Comparison of ENCODE assay signal across 8 mouse cellular contexts in the genomic region with DNA sequence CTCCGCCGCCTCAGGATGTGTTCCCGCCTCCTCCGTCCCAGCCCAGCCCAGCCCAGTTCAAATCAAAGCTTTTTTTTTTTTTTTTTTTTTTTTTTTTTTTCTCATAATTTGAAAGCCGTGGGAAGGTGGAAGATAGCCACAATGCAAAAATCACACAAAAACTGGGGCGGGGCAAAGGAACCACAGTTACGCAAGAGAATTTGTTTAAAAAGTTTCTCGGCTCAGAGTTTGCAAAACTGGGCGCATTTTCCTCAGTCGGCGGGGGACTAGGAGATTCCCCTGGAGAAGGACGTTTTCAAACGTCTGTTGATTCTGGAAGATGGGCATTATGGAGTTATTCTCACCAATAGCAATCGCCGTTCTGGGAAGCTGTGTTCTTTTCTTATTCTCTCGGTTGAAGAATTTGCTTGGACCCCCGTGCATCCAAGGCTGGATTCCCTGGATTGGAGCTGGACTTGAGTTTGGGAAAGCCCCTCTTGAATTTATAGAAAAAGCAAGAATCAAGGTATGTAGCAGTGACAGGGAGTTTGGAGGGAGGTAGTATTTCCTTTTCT. TPM values are rescaled to one million over a fixed set of nuclear protein-coding genes. Genes with fewer than 3 reads are reported as not detected.
A peak's percentile ranks its signal among the peaks of the same experiment; 100 is the strongest.
DNase-seq lines count a peak whose midpoint lies in the region; ATAC-seq and TF ChIP-seq lines count a peak whose summit lies in the region.

A gene (plus strand): TSS at position 136 of the 554 bp plus-strand sequence.

- peak within 1 kb of the TSS; percentile 93 for H3K4me3 ChIP-seq in gastrocnemius, adult 2 months
- peak within 1 kb of the TSS; percentile 86 for H3K4me3 ChIP-seq in ES-Bruce4 (ENCODE audit: low read depth, low read length)
- peak within 1 kb of the TSS; percentile 94 for H3K4me3 ChIP-seq in forebrain, postnatal 0 days (ENCODE audit: low read depth, low read length)
- H3K4me3 ChIP-seq in liver, postnatal 0 days (ENCODE audit: low read depth, low read length) = peak within 1 kb of the TSS; percentile 68

- no peaks in the 10 kb centered on the region for H3K36me3 ChIP-seq in ES-Bruce4 (ENCODE audit: control insufficient read depth, insufficient read depth, low read length, poor library complexity, severe bottlenecking)
- 0 out of 2 replicates have a peak, but pooled peaks cover 8% of the 10 kb centered on the region for H3K36me3 ChIP-seq in forebrain, postnatal 0 days (ENCODE audit: insufficient read depth)
- H3K36me3 ChIP-seq in liver, postnatal 0 days (replicated peaks; ENCODE audit: insufficient read depth, low read length) = no peaks in the 10 kb centered on the region

- intact Hi-C loops in gastrocnemius, adult 2 months (cut with DNase I) = no loop called here
- intact Hi-C loops in gastrocnemius, postnatal 36 days (cut with DNase I) = no loop called here

- peak within 1 kb of the TSS; percentile 71 for H3K4me2 ChIP-seq in forebrain, postnatal 0 days (ENCODE audit: low read depth)
- H3K4me2 ChIP-seq in liver, postnatal 0 days (ENCODE audit: low read depth, low read length) = peak within 1 kb of the TSS; percentile 95

- H3K4me1 ChIP-seq in ES-Bruce4 (ENCODE audit: control insufficient read depth, insufficient read depth, low read length) = no peaks in the 10 kb centered on the region
- peaks cover 14% of the 10 kb centered on the region for H3K4me1 ChIP-seq in forebrain, postnatal 0 days (ENCODE audit: insufficient read depth)
- H3K4me1 ChIP-seq in liver, postnatal 0 days (ENCODE audit: insufficient read depth) = peaks cover 10% of the 10 kb centered on the region

- H3K27me3 ChIP-seq in ES-Bruce4 (ENCODE audit: control insufficient read depth, insufficient read depth, low read length, poor library complexity, severe bottlenecking) = no peaks in the 10 kb centered on the region
- H3K27me3 ChIP-seq in forebrain, postnatal 0 days (ENCODE audit: insufficient read depth, low read length) = no peaks in the 10 kb centered on the region
- H3K27me3 ChIP-seq in liver, postnatal 0 days (ENCODE audit: insufficient read depth, low read length) = no peaks in the 10 kb centered on the region

- H3K9ac ChIP-seq in ES-Bruce4 (ENCODE audit: low read depth, poor library complexity, severe bottlenecking) = peak within 1 kb of the TSS; percentile 79
- H3K9ac ChIP-seq in forebrain, postnatal 0 days = peak within 1 kb of the TSS; percentile 92
- peak within 1 kb of the TSS; percentile 66 for H3K9ac ChIP-seq in liver, postnatal 0 days (replicated peaks)

- no peak for TF ChIP-seq CTCF in gastrocnemius, adult 2 months (IDR thresholded peaks at IDR 0.05)
- TF ChIP-seq CTCF in ES-Bruce4 (IDR thresholded peaks at IDR 0.05; ENCODE audit: low read depth, low read length) = no peak
- TF ChIP-seq CTCF in forebrain, postnatal 0 days (IDR thresholded peaks at IDR 0.05; ENCODE audit: low read depth) = no peak
- TF ChIP-seq CTCF in liver, postnatal 0 days (IDR thresholded peaks at IDR 0.05; ENCODE audit: low read depth) = no peak

- under 1% methylated on average over 17 of the region's 17 CpGs for WGBS in forebrain, postnatal 0 days
- 0% methylated on average over 17 of the region's 17 CpGs for WGBS in liver, postnatal 0 days (ENCODE audit: insufficient replicate concordance)

- H3K27ac ChIP-seq in gastrocnemius, adult 2 months = peak within 1 kb of the TSS; percentile 90
- no peak within 1 kb of the TSS for H3K27ac ChIP-seq in ES-Bruce4 (ENCODE audit: insufficient read depth, low read length)
- peak within 1 kb of the TSS; percentile 64 for H3K27ac ChIP-seq in forebrain, postnatal 0 days (ENCODE audit: low read depth, low read length)
- H3K27ac ChIP-seq in liver, postnatal 0 days (ENCODE audit: low read depth) = peak within 1 kb of the TSS; percentile 91

- TF ChIP-seq POLR2A in ES-Bruce4 (IDR thresholded peaks at IDR 0.05; ENCODE audit: insufficient read depth, low read length) = no peak

- TF ChIP-seq EP300 in ES-Bruce4 (IDR thresholded peaks at IDR 0.05; ENCODE audit: insufficient read depth, low read depth, low read length) = no peak
- TF ChIP-seq EP300 in liver, postnatal 0 days (IDR thresholded peaks at IDR 0.05; ENCODE audit: low read depth) = no peak

- ATAC-seq in forebrain, postnatal 0 days = no peak
- ATAC-seq in liver, postnatal 0 days = no peak

- no peak for DNase-seq in gastrocnemius, adult 2 months
- no peak for DNase-seq in gastrocnemius, postnatal 36 days
- DNase-seq in forebrain, postnatal 0 days = no peak
- DNase-seq in liver, postnatal 0 days = no peak
- DNase-seq in frontal cortex, postnatal 25 days (ENCODE audit: low spot score in 2 of 2) = no peak
- DNase-seq in retina, postnatal 1 day = no peak
- no peak for DNase-seq in urinary bladder, postnatal 10 days (ENCODE audit: low spot score)

- H3K9me3 ChIP-seq in ES-Bruce4 (replicated peaks; ENCODE audit: control insufficient read depth, insufficient read depth, low read length, poor library complexity, severe bottlenecking) = no peaks in the 10 kb centered on the region
- no peaks in the 10 kb centered on the region for H3K9me3 ChIP-seq in forebrain, postnatal 0 days (ENCODE audit: low read length)
- no peaks in the 10 kb centered on the region for H3K9me3 ChIP-seq in liver, postnatal 0 days (ENCODE audit: low read length)

RNA-seq across cellular contexts. Expression of the gene that starts here (rescaled TPM):
- 1 to 10 TPM; 3.2 to 3.3 TPM for total RNA-seq in gastrocnemius, adult 2 months (2021)
- total RNA-seq in gastrocnemius, postnatal 36 days (2021) = 1 to 10 TPM; 2.6 to 2.9 TPM
- polyA plus RNA-seq in ES-Bruce4 (2011; ENCODE audit: insufficient read depth, insufficient read length, low read depth, missing spikeins) = 8.1 and 9.3 TPM in 2 replicates
- total RNA-seq in forebrain, postnatal 0 days (2014; rRNA removed) = 1.2 and 1.7 TPM in 2 replicates
- 7.7 and 8.9 TPM in 2 replicates for polyA plus RNA-seq in forebrain, postnatal 0 days (2015; fragmentation: Nextera tagmentation; extraction: Ambion mirVana)
- polyA plus RNA-seq in liver, postnatal 0 days (2015; fragmentation: Nextera tagmentation; extraction: Ambion mirVana) = 70.6 and 74.6 TPM in 2 replicates
